In genomic region chr8:75038497-75038896, GRCm38 (mm10) we compare ENCODE assay signal across 9 mouse cellular contexts. TPM values are rescaled to one million over a fixed set of nuclear protein-coding genes. Genes with fewer than 3 reads are reported as not detected.
DNase-seq lines count a peak whose midpoint lies in the region; ATAC-seq and TF ChIP-seq lines count a peak whose summit lies in the region.
"Had no signal": no experiment of that assay in that cellular context is flagged by ENCODE, and none has a peak within 500 bp of the region (broad histone marks: within the 10 kb centered on the region; RNA-seq: fewer than 3 reads in every experiment).

No protein-coding gene starts in this region.

- H3K9ac ChIP-seq in lung, postnatal 0 days (replicated peaks; ENCODE audit: low read depth): no peak overlapping the region
- no peak overlapping the region for H3K9ac ChIP-seq in stomach, embryonic 14.5 days (replicated peaks; ENCODE audit: low read depth, low read length)
- H3K9ac ChIP-seq in forebrain, embryonic 14.5 days (ENCODE audit: low read length): no peak overlapping the region
- H3K9ac ChIP-seq: forebrain, embryonic 13.5 days had no signal

- intact Hi-C loops in heart, postnatal 25 days (cut with DNase I): no loop called here

- no peaks in the 10 kb centered on the region for H3K27me3 ChIP-seq in lung, postnatal 0 days (replicated peaks; ENCODE audit: insufficient read depth, low read length)
- H3K27me3 ChIP-seq in stomach, embryonic 14.5 days (ENCODE audit: control insufficient read depth, insufficient read depth, low read length): no peaks in the 10 kb centered on the region
- no peaks in the 10 kb centered on the region for H3K27me3 ChIP-seq in forebrain, embryonic 14.5 days (replicated peaks; ENCODE audit: control insufficient read depth, insufficient read depth, low read length)
- H3K27me3 ChIP-seq: forebrain, embryonic 13.5 days had no signal

- H3K27ac ChIP-seq in lung, postnatal 0 days (ENCODE audit: low read length): no peak overlapping the region; the same call in 1 of the 2 replicates
- H3K27ac ChIP-seq in stomach, embryonic 14.5 days (ENCODE audit: low read length): peak overlapping the region; percentile 21; the same call in 1 of the 2 replicates
- H3K27ac ChIP-seq in forebrain, embryonic 14.5 days (ENCODE audit: low read depth, low read length): no peak overlapping the region
- H3K27ac ChIP-seq: forebrain, embryonic 13.5 days had no signal

- DNase-seq in lung, adult 2 months: peak; percentile 22
- DNase-seq in lung, postnatal 0 days (ENCODE audit: low spot score): no peak
- DNase-seq in heart, adult 11 months: peak; percentile 96
- DNase-seq in heart, postnatal 25 days (ENCODE audit: low spot score): peak; percentile 17
- no peak for DNase-seq in left cerebral cortex, adult 18-20 months (ENCODE audit: low spot score in 2 of 2)
- no peak for DNase-seq in forebrain, embryonic 14.5 days (ENCODE audit: low spot score)

- no peak for TF ChIP-seq POLR2A in lung, adult 2 months (IDR thresholded peaks at IDR 0.05; ENCODE audit: borderline replicate concordance, extremely low read depth, low read depth, low read length)

- H3K9me3 ChIP-seq in lung, postnatal 0 days (ENCODE audit: low read length): no peaks in the 10 kb centered on the region
- H3K9me3 ChIP-seq in stomach, embryonic 14.5 days (ENCODE audit: control insufficient read depth, low read depth, low read length): no peaks in the 10 kb centered on the region
- no peaks in the 10 kb centered on the region for H3K9me3 ChIP-seq in forebrain, embryonic 14.5 days (replicated peaks; ENCODE audit: control insufficient read depth, low read length)
- H3K9me3 ChIP-seq: forebrain, embryonic 13.5 days had no signal

- H3K4me3 ChIP-seq in lung, adult 2 months (replicated peaks; ENCODE audit: extremely low read depth, low read depth, low read length): no peak overlapping the region
- no peak overlapping the region for H3K4me3 ChIP-seq in lung, postnatal 0 days (ENCODE audit: low read depth, low read length)
- no peak overlapping the region for H3K4me3 ChIP-seq in stomach, embryonic 14.5 days (ENCODE audit: low read depth, low read length)
- H3K4me3 ChIP-seq in forebrain, embryonic 14.5 days (ENCODE audit: low read depth, low read length): no peak overlapping the region
- H3K4me3 ChIP-seq: forebrain, embryonic 13.5 days had no signal

- no peak for TF ChIP-seq CTCF in lung, adult 2 months (IDR thresholded peaks at IDR 0.05; ENCODE audit: insufficient read depth, low read length)
- TF ChIP-seq CTCF in lung, postnatal 0 days (IDR thresholded peaks at IDR 0.05): no peak

- ATAC-seq in lung, postnatal 0 days: no peak
- no peak for ATAC-seq in stomach, embryonic 14.5 days (ENCODE audit: insufficient number of reproducible peaks, insufficient read depth, low FRiP score, low read depth)
- ATAC-seq in forebrain, embryonic 14.5 days: no peak
- ATAC-seq in frontal cortex, adult (ENCODE audit: low TSS enrichment): no peak
- ATAC-seq: forebrain, embryonic 13.5 days had no signal

- no peak for TF ChIP-seq EP300 in lung, postnatal 0 days (IDR thresholded peaks at IDR 0.05)

- H3K4me2 ChIP-seq in lung, postnatal 0 days (replicated peaks; ENCODE audit: low read depth, low read length): no peak overlapping the region
- no peak overlapping the region for H3K4me2 ChIP-seq in stomach, embryonic 14.5 days (replicated peaks; ENCODE audit: low read depth, low read length)
- H3K4me2 ChIP-seq in forebrain, embryonic 14.5 days (ENCODE audit: low read length): no peak overlapping the region
- H3K4me2 ChIP-seq: forebrain, embryonic 13.5 days had no signal

- H3K36me3 ChIP-seq in lung, postnatal 0 days (ENCODE audit: insufficient read depth, low read length): no peaks in the 10 kb centered on the region
- no peaks in the 10 kb centered on the region for H3K36me3 ChIP-seq in stomach, embryonic 14.5 days (ENCODE audit: control insufficient read depth, insufficient read depth, low read length)
- no peaks in the 10 kb centered on the region for H3K36me3 ChIP-seq in forebrain, embryonic 14.5 days (ENCODE audit: control insufficient read depth, insufficient read depth, low read length)

- H3K4me1 ChIP-seq in lung, adult 2 months (ENCODE audit: control insufficient read depth, insufficient read depth, low read length): peaks cover 7% of the 10 kb centered on the region
- no peaks in the 10 kb centered on the region for H3K4me1 ChIP-seq in lung, postnatal 0 days (ENCODE audit: insufficient read depth, low read depth, low read length)
- H3K4me1 ChIP-seq in stomach, embryonic 14.5 days (ENCODE audit: control insufficient read depth, insufficient read depth, low read length): 0 out of 2 replicates have a peak, but pooled peaks cover 8% of the 10 kb centered on the region
- H3K4me1 ChIP-seq in forebrain, embryonic 14.5 days (ENCODE audit: control insufficient read depth, insufficient read depth, low read length): no peaks in the 10 kb centered on the region

RNA-seq across cellular contexts. Expression of gene Tom1, which starts 5.0 kb away (rescaled TPM):
- 33.3 and 66.5 TPM in 2 replicates for polyA plus RNA-seq in lung, adult 2 months (2012; rRNA removed)
- polyA plus RNA-seq in lung, postnatal 0 days (2015; fragmentation: Nextera tagmentation; extraction: Ambion mirVana): 29.7 and 34.3 TPM in 2 replicates
- 10 to 100 TPM; 56.2 to 63.1 TPM for total RNA-seq in heart, postnatal 25 days (2021)
- 24.1 and 27.5 TPM in 2 replicates for polyA plus RNA-seq in stomach, embryonic 14.5 days (2014; fragmentation: Nextera tagmentation; extraction: Ambion mirVana)
- total RNA-seq in left cerebral cortex, adult 18-20 months (2021): 10 to 100 TPM; 39.8 to 46.3 TPM
- polyA plus RNA-seq in forebrain, embryonic 14.5 days (2014; fragmentation: Nextera tagmentation; extraction: Ambion mirVana): 16.5 and 16.9 TPM in 2 replicates

RNA-seq across cellular contexts. Expression of gene Hmgxb4, which starts 45.3 kb away (rescaled TPM):
- polyA plus RNA-seq in lung, adult 2 months (2012; rRNA removed): 11.6 and 23.0 TPM in 2 replicates
- polyA plus RNA-seq in lung, postnatal 0 days (2015; fragmentation: Nextera tagmentation; extraction: Ambion mirVana): 17.9 and 21.2 TPM in 2 replicates
- 10 to 100 TPM; 12.4 to 16.3 TPM for total RNA-seq in heart, postnatal 25 days (2021)
- 44.4 and 51.5 TPM in 2 replicates for polyA plus RNA-seq in stomach, embryonic 14.5 days (2014; fragmentation: Nextera tagmentation; extraction: Ambion mirVana)
- 10 to 100 TPM; 23.2 to 26.1 TPM for total RNA-seq in left cerebral cortex, adult 18-20 months (2021)
- 50.0 and 56.9 TPM in 2 replicates for polyA plus RNA-seq in forebrain, embryonic 14.5 days (2014; fragmentation: Nextera tagmentation; extraction: Ambion mirVana)

RNA-seq across cellular contexts. Expression of gene Hmox1, which starts 54.9 kb away (rescaled TPM):
- 40.0 and 58.0 TPM in 2 replicates for polyA plus RNA-seq in lung, adult 2 months (2012; rRNA removed)
- 33.6 and 38.7 TPM in 2 replicates for polyA plus RNA-seq in lung, postnatal 0 days (2015; fragmentation: Nextera tagmentation; extraction: Ambion mirVana)
- 10 to 100 TPM in 1 of 2 experiments, 1 to 10 TPM in 1; 7.9 to 10.4 TPM for total RNA-seq in heart, postnatal 25 days (2021)
- polyA plus RNA-seq in stomach, embryonic 14.5 days (2014; fragmentation: Nextera tagmentation; extraction: Ambion mirVana): 7.7 and 8.7 TPM in 2 replicates
- total RNA-seq in left cerebral cortex, adult 18-20 months (2021): 1 to 10 TPM; 4.3 to 5.1 TPM
- 3.9 and 4.1 TPM in 2 replicates for polyA plus RNA-seq in forebrain, embryonic 14.5 days (2014; fragmentation: Nextera tagmentation; extraction: Ambion mirVana)

Comparison
In these comparisons a context has a peak if more than half of its experiments do, and no peak if none do; other contexts are left out.
1. DNase-seq: peak in lung, adult 2 months (single experiment), heart, adult 11 months (single experiment) and heart, postnatal 25 days (single experiment); none in lung, postnatal 0 days (single experiment), left cerebral cortex, adult 18-20 months (0 of 2) and forebrain, embryonic 14.5 days (single experiment).